Mouse (Mus musculus) lung, postnatal 0 days (tissue): ENCODE measurements at regions not wholly inside any gene's neighbourhood (a gene's known extent, or its start where the extent isn't known, plus 50 kb on each side); places are given as distances from the start of the nearest gene placed in this dataset.

ENCODE experiments used
- CTCF ChIP-seq: IDR thresholded peaks from 2 replicates; pipeline ENCODE4 v1.5.1; 2016; ENCODE audit warnings: antibody characterized with exemption, mild to moderate bottlenecking
- EP300 ChIP-seq: IDR thresholded peaks from 2 replicates; pipeline ENCODE4 v1.6.1; 2016; ENCODE audit warnings: antibody characterized with exemption, mild to moderate bottlenecking, control low read depth

- no peak for TF ChIP-seq CTCF
- no peak for TF ChIP-seq EP300
These were observed 1162.0 kb upstream of the Tenm2 start for GRCm38 (mm10) chr11:38397771-38398170.
